Comparison of ENCODE assay signal across 19 mouse cellular contexts in the genomic region with DNA sequence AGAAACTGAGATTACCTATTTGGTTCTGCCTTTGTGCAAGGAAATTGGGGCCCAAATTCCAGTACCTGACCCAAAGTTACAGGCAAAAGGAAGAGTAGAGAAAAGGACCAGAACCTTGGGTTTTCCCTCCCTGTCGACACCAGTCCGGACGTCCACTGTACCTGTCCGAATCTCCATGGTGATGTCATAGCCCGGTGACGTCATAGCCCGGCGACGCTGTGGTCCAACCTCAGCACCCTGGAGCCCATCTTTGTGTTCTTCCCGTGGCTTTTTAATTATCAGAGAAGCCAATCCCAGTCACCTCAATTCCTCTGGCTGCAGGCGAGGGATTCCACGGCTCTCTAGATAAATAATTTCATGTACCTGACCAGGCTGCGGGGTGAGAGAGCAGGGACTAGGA.
"Had no signal": no experiment of that assay in that cellular context is flagged by ENCODE, and none has a peak within 500 bp of the region (broad histone marks: within the 10 kb centered on the region; RNA-seq: fewer than 3 reads in every experiment).

No protein-coding gene starts in this region.

- DNase-seq: kidney, adult 18-20 months; kidney, postnatal 25 days; layer of hippocampus, postnatal 36 days; left cerebral cortex, postnatal 4 days; liver; lung, adult 18-20 months; lung, postnatal 10 days; lung, postnatal 36 days; thymus, adult 18-20 months; thymus, postnatal 36 days had no signal

- ATAC-seq: liver, embryonic 12.5 days; midbrain, embryonic 13.5 days had no signal

- H3K9me3 ChIP-seq: limb, embryonic 13.5 days; liver, embryonic 15.5 days; lung, embryonic 15.5 days; midbrain, embryonic 13.5 days had no signal

- H3K27ac ChIP-seq: kidney, postnatal 0 days; left cerebral cortex, adult 2 months; limb, embryonic 13.5 days; liver, embryonic 12.5 days; liver, embryonic 15.5 days; lung, embryonic 15.5 days; midbrain, embryonic 10.5 days; midbrain, embryonic 13.5 days had no signal

- H3K4me2 ChIP-seq: limb, embryonic 13.5 days; liver, embryonic 12.5 days; liver, embryonic 15.5 days; lung, embryonic 15.5 days; midbrain, embryonic 13.5 days had no signal

- H3K9ac ChIP-seq: limb, embryonic 13.5 days; liver, embryonic 12.5 days; liver, embryonic 15.5 days; lung, embryonic 15.5 days; midbrain, embryonic 13.5 days had no signal

- H3K36me3 ChIP-seq: limb, embryonic 13.5 days; liver, embryonic 12.5 days; liver, embryonic 15.5 days; lung, embryonic 15.5 days; midbrain, embryonic 10.5 days; midbrain, embryonic 13.5 days had no signal

- H3K4me3 ChIP-seq: left cerebral cortex, adult 2 months; limb, embryonic 13.5 days; liver, embryonic 12.5 days; liver, embryonic 15.5 days; lung, embryonic 15.5 days; megakaryocyte, embryonic 14.5 days; midbrain, embryonic 10.5 days; midbrain, embryonic 13.5 days had no signal

- H3K27me3 ChIP-seq: limb, embryonic 13.5 days; liver, embryonic 12.5 days; liver, embryonic 15.5 days; lung, embryonic 15.5 days; megakaryocyte, embryonic 14.5 days; midbrain, embryonic 13.5 days had no signal
